Mouse (Mus musculus) bone marrow macrophage, adult 2 months (primary cell): ENCODE results near the gene Mrvi1. TPM values are rescaled to one million over a fixed set of nuclear protein-coding genes. Genes with fewer than 3 reads are reported as not detected.

Experiments used
- H3K27ac ChIP-seq: 2 replicates; pipeline ENCODE4 v1.5.1; 2012; ENCODE audit warnings: low read depth, low read length; ENCODE audit not compliant: insufficient read depth
- H3K4me1 ChIP-seq: 2 replicates; pipeline ENCODE4 v1.6.1; 2012; ENCODE audit warnings: low read length; ENCODE audit not compliant: control insufficient read depth, insufficient read depth
- H3K4me3 ChIP-seq: 2 replicates; pipeline ENCODE4 v1.5.1; 2012; ENCODE audit warnings: mild to moderate bottlenecking, low read length, moderate library complexity; ENCODE audit not compliant: insufficient read depth
- CTCF ChIP-seq: IDR thresholded peaks from 2 replicates; pipeline ENCODE4 v1.5.1; 2012; ENCODE audit warnings: low read depth, mild to moderate bottlenecking, low read length, moderate library complexity
- POLR2A ChIP-seq: IDR thresholded peaks from 2 replicates; pipeline ENCODE4 v1.6.1; 2012; ENCODE audit warnings: mild to moderate bottlenecking, low read depth, low read length, borderline replicate concordance
- polyA plus RNA-seq: library from polyadenylated mRNA; stranded (reverse); fragments of >200 nt; gene quantifications from 2 replicates; pipeline ENCODE4 v1.2.4, GENCODE M21; 2012; ENCODE audit not compliant: missing spikeins, insufficient read depth, insufficient read length

Gene Mrvi1
- polyA plus RNA-seq, 1 experiment = 0.13 TPM

DNA sequence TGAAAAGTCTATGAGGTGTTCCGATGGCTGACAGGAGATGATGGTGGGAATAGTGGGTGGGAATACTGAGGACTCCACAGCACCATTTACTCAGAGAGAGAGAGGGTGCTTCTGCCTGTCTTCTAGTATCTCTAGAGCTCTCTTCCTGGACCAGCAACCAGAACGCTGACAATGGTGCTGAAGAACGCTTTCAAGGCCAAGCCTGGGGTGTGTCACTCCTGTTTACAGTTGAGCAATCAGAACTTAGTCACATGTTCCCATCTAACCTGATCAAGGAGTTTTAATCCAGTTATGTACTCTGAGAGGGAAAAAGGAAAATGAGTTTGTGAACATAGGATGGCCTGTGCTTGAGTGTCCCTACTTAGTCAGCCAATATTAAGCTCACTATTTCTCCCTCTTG, 116.2 kb downstream of the Mrvi1 start:
- Histone ChIP-seq H3K27ac (no peak overlapping the region), H3K4me3 (no peak overlapping the region), H3K4me1 (no peaks in the 10 kb centered on the region; the same call in none of the 2 replicates)
- TF ChIP-seq POLR2A = no peak
- no peak for TF ChIP-seq CTCF

DNA sequence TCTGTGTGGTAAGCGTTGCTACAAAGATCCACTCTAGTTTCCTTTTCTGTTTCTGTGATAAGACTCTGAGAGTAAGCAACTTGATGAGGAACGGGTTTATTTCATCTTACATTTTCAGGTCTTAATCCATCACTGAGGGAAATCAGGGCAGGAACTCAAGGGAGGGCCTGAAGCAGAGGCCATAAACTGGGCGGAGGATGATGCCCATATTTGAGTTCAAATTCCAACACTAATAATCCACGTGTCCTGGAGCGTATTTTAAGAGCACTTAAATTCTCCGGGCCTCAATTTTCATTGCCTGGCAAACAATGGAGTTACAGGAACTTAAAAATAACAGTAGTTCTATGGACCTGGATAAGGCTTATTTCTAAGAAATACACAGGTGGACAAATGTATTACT, 116.7 kb downstream of the Mrvi1 start:
- Histone ChIP-seq H3K4me1 (no peaks in the 10 kb centered on the region; the same call in none of the 2 replicates), H3K4me3 (no peak overlapping the region), H3K27ac (no peak overlapping the region)
- TF ChIP-seq CTCF = no peak
- TF ChIP-seq POLR2A = no peak

DNA sequence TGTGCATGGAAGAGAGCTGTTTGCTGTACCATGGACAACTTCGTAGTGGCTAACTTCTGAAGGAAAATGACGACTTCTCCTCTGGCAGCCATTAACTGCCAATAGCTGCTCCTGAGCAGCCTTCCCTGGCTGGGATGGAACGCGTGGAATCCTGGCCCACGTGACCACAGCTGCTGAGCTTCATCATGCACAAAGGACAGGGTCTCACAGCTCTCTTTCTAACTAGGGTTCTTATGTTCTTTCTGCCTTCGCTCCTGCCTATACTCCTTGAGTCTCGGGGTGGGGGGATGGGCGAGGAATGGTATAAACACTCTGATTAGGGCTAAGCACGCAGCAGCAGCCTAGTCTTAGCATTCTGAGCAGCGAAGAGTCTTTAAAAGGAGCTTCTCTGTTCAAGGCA, 117.2 kb downstream of the Mrvi1 start:
- H3K27ac ChIP-seq = no peak overlapping the region
- no peak for TF ChIP-seq CTCF
- no peak for TF ChIP-seq POLR2A
- H3K4me1 ChIP-seq = peaks cover 4% of the 10 kb centered on the region
- H3K4me3 ChIP-seq = no peak overlapping the region

DNA sequence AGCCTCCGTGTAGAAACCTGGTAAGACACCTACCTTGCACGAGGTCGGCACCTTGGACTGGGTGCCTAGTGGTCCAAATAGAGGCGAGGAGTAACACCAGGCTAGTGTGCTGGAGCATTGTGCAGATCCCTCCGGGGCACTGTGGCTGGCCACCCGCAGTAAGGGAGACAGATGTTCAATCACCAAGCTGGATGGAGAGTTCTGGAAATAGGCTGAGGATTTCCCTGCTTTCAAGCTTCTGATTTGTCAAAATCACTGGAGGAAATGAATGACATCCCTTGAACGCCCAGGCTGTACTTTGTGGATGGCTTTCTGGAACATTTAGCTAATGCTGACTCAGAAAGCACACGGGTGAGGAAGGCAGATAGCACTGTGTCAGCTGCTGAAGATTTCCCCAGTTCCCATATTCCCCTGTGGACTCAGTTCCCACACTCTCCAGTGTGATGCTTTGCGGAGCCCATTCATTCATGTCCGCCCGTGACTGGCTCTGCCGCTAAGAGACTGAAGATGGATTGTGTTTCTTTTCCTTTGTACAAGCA, 119.4 kb downstream of the Mrvi1 start, which contains the start of gene Lyve1:
Gene Lyve1, minus strand, starts transcription at position 489 of the 539 bp plus-strand sequence.
- H3K27ac ChIP-seq = no peak within 1 kb of the TSS
- H3K4me1 ChIP-seq = peaks cover 7% of the 10 kb centered on the region
- H3K4me3 ChIP-seq = no peak within 1 kb of the TSS
- no peak for TF ChIP-seq POLR2A

DNA sequence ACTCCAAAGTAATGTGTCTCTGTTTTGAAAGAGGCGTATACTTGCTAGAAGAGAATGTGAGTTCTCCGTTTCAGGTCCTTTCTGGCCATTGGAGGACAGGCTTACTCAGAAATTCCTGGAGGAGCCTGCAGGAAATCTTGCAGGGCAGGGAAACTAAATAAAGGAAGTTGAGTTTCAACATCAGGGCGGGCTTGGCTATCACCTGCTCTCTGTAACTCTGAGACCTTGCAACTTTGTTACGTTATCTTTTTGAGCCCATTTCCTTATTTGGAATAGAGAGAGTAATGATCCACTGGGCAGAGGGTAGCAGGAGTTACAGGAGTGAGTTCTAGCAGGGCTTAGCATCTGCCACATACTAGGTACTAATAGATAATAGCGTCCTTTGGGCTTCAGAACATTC, 122.1 kb downstream of the Mrvi1 start:
- Histone ChIP-seq H3K4me3 (no peak overlapping the region), H3K27ac (no peak overlapping the region), H3K4me1 (peaks cover 7% of the 10 kb centered on the region)
- TF ChIP-seq POLR2A (no peak), CTCF (no peak)

DNA sequence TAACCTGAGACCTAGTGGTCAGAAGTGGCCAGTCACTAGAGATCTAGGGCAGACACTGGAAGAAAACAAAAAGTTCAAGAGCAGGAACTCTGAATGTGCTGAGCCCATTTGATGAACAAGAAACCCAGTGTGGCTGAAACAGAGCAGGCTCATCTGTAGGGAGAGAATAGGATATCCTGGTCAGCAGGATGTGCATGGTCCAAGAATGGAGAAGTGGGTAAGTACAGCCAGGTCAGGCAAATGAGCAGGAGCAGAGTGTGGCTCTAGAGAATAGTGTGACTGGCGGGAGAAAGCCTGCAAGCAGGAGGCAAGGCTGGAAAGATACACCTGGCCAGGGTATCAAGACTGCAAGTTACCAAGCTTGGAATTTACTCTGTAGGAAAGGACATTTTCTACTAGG, 126.7 kb downstream of the Mrvi1 start:
- H3K27ac ChIP-seq = no peak overlapping the region
- no peak for TF ChIP-seq POLR2A
- TF ChIP-seq CTCF = no peak
- H3K4me3 ChIP-seq = no peak overlapping the region
- H3K4me1 ChIP-seq = peaks cover 7% of the 10 kb centered on the region; the same call in 1 of the 2 replicates

DNA sequence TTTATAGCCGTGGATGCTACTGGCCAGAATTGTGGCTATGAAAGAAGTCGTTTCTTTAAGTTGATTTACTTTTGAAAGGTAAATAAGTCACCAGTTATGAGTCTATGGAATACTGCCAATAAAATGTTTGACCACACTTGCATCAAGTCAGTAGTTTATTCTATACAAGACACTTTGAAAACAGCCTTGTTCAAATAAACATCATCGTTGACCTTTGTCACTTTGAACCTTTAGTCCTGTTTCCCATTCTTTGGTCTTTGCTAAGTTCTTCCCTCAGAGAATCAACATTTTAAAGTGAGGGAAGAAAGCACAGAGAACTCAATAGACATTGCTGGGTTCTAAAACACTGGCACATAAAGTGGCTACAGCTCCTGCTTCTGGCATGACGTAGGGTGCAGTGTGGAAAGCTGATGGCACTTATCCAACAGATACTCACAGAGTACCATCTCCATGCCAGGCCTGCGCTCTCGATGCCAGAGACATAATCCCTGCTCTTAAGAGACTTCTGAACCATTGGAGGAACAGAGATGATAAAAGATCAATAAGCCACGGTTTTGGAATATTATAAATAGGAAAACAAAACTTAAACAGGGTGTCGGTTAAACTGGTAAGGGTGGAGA, 127.2 kb downstream of the Mrvi1 start:
- Histone ChIP-seq H3K4me3 (no peak overlapping the region), H3K4me1 (peaks cover 4% of the 10 kb centered on the region; the same call in 1 of the 2 replicates), H3K27ac (no peak overlapping the region)
- TF ChIP-seq POLR2A (no peak), CTCF (no peak)

DNA sequence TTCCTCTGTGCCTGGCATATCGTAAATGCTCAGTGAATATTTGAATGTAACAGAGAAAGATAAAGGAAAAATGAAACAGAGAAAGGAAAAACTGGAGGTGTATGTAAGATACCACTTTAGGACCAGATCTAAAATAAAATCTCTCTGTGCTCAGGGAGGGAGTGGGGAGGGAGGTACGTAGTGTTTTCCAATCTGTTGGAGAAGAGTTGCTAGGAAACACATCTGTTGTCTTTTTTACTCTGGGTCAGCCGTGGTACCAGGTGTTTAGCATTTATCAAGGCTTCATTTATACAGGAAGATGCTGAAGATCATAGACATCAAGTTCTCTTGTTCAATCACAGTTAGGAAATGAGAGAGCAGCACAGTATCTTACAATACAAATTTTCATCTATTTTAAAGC, 127.7 kb downstream of the Mrvi1 start:
- no peak overlapping the region for H3K27ac ChIP-seq
- H3K4me1 ChIP-seq = no peaks in the 10 kb centered on the region; the same call in 1 of the 2 replicates
- H3K4me3 ChIP-seq = no peak overlapping the region
- TF ChIP-seq POLR2A = no peak
- no peak for TF ChIP-seq CTCF

DNA sequence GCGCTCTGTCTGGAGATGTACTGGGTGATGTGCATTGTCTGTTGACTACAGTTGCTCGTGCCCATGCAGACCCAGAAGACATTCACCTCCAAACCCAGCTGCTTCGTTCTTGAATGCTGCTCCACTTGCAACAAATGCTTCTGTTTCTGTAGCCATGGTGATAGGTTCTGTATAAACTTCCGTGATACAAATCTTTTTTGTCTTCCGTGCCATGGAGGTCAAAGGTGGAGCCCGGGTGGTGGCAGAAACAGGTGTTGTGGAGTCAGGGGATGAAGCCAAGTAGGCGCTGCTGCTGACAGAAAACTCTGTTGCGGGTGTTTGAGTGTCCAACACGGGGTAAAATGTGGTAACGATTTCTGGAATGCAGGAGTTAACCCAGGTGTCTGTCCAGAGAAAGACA, 128.7 kb downstream of the Mrvi1 start:
- Histone ChIP-seq H3K4me1 (no peaks in the 10 kb centered on the region), H3K27ac (no peak overlapping the region), H3K4me3 (no peak overlapping the region)
- TF ChIP-seq POLR2A (no peak), CTCF (no peak)

DNA sequence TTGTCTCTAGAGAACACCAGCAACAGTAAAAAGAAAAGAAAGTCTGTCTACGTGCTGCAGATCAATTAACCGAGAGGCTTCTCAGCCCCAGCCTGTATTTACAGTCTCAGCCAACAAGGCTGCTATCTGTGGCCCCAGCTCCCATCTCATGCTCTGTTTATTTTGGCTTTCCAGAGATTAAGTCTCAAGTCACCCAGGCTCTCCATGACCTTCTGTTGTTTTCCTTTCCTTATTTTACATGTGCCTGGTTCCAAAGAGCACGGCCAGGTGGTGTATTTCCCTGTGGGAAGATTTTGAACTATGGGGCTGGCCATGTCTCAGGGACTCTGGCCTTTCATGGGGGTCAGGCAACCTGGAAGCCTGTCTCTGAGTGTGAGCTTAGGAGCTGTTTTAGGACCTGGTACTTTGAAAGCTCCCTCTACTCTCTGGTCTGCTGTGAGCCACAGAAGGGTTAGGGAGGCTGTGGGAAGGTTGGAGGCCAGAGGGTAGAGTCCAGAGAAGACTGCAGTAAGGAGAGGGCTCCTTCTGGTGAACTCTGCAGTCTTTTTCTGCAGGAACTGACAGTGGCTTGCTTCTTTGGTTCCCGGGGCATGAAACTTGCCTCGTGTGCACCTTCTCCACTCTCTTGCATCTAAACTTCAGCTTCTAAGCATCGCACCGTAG, 130.6 kb downstream of the Mrvi1 start:
- Histone ChIP-seq H3K27ac (no peak overlapping the region), H3K4me1 (peaks cover 5% of the 10 kb centered on the region), H3K4me3 (no peak overlapping the region)
- TF ChIP-seq CTCF (no peak), POLR2A (no peak)
